Mouse (Mus musculus): ENCODE data around the gene Nfia.

DNA sequence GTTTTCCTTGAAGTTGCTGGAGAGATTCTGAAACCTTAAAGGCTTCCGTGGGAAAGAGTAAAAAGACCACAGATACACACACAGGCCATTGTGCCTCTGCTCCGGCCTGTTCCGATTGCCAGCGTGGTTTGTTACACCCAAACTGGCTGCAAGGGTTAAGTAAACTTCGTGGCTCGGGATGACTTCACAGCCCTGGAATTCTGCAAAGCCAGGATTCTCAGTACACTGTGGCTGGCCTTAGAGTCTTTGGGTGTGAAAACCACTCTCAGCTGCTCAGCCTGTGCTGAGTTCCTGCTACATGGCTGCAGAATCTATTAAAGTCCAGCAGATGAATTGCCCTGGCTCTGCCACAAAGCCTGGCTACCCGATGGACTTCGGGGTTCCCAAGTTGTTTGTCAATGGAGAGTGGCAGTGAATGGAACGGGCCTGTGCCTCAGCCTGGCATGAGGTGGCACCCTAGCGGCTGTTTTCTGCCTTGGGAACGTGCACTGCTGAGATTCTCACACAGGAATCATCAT, 231.6 kb downstream of the Nfia start:
- TF ChIP-seq CTCF (IDR thresholded peaks at IDR 0.05; ENCODE audit: borderline replicate concordance, insufficient read depth, low read depth, low read length) = peak; percentile 39; the same call in 1 of the 2 replicates
- TF ChIP-seq POLR2A (IDR thresholded peaks at IDR 0.05; ENCODE audit: borderline replicate concordance, insufficient read depth, low read length) = no peak
